Mouse (Mus musculus): ENCODE measurements around the gene E030030I06Rik. TPM values are rescaled to one million over a fixed set of nuclear protein-coding genes. Genes with fewer than 3 reads are reported as not detected.
A peak's percentile ranks its signal among the peaks of the same experiment; 100 is the strongest.
"Not testable (repeated sequence)": the region's sequence is repeated elsewhere in the genome, so short reads cannot be mapped to it uniquely, and the experiment has no call there.

The E030030I06Rik gene
- 18.9 and 20.0 TPM in 2 replicates for polyA plus RNA-seq (2015; fragmentation: Nextera tagmentation; extraction: Ambion mirVana)

GRCm38 (mm10) chr10:22149073-22149690 lies at the start of gene E030030I06Rik:
Gene E030030I06Rik, minus strand, starts transcription at chr10:22149270.
- H3K4me1 ChIP-seq = peaks cover 18% of the 10 kb centered on the region
- peak within 1 kb of the TSS; percentile 95 for H3K4me2 ChIP-seq
- peak within 1 kb of the TSS; percentile 44; the same call in 1 of the 2 replicates for H3K27ac ChIP-seq
- under 1% methylated on average over 37 of the region's 37 CpGs for WGBS
- peak within 1 kb of the TSS; percentile 67 for H3K4me3 ChIP-seq
- H3K9ac ChIP-seq = peak within 1 kb of the TSS; percentile 78
- no peaks in the 10 kb centered on the region for H3K36me3 ChIP-seq
- no peaks in the 10 kb centered on the region for H3K9me3 ChIP-seq
- H3K27me3 ChIP-seq = peaks cover 42% of the 10 kb centered on the region
- ATAC-seq (ENCODE audit: insufficient number of reproducible peaks, insufficient read depth, low FRiP score, low TSS enrichment, low read depth) = 0 out of 2 replicates have a peak, but pooled peaks have one; percentile 9

GRCm38 (mm10) chr10:22191035-22191434 lies 42.0 kb upstream of the E030030I06Rik start:
- H3K27ac ChIP-seq, H3K4me3 ChIP-seq, H3K27me3 ChIP-seq, H3K4me1 ChIP-seq, H3K9me3 ChIP-seq, H3K36me3 ChIP-seq, H3K9ac ChIP-seq: not testable (repeated sequence)
- 10% methylated on average over 10 of the region's 10 CpGs for WGBS
- H3K4me2 ChIP-seq = peak overlapping the region; percentile 37
- ATAC-seq (ENCODE audit: insufficient number of reproducible peaks, insufficient read depth, low FRiP score, low TSS enrichment, low read depth) = 0 out of 2 replicates have a peak, but pooled peaks have one; percentile 53

GRCm38 (mm10) chr10:22176515-22176914 lies 27.4 kb upstream of the E030030I06Rik start:
- ATAC-seq (ENCODE audit: insufficient number of reproducible peaks, insufficient read depth, low FRiP score, low TSS enrichment, low read depth); H3K36me3 ChIP-seq: not testable (repeated sequence)

GRCm38 (mm10) chr10:22174190-22174487 lies 25.1 kb upstream of the E030030I06Rik start:
- not testable (repeated sequence) for ATAC-seq (ENCODE audit: insufficient number of reproducible peaks, insufficient read depth, low FRiP score, low TSS enrichment, low read depth); H3K27ac ChIP-seq; H3K4me3 ChIP-seq; H3K4me2 ChIP-seq; H3K9ac ChIP-seq; H3K27me3 ChIP-seq; H3K4me1 ChIP-seq; H3K9me3 ChIP-seq; H3K36me3 ChIP-seq
- 76% methylated on average over 2 of the region's 2 CpGs for WGBS

More at GRCm38 (mm10) chr10:22176515-22176914, 27.4 kb upstream of the E030030I06Rik start:
- H3K4me3 ChIP-seq, H3K4me1 ChIP-seq, H3K9me3 ChIP-seq, H3K4me2 ChIP-seq, H3K27ac ChIP-seq, H3K27me3 ChIP-seq, H3K9ac ChIP-seq: not testable (repeated sequence)
- WGBS = 80% methylated on average over 2 of the region's 2 CpGs

- peak overlapping the region; percentile 23 for H3K4me3 ChIP-seq
- 0 out of 2 replicates have a peak, but pooled peaks have one; percentile 48 for ATAC-seq (ENCODE audit: insufficient number of reproducible peaks, insufficient read depth, low FRiP score, low TSS enrichment, low read depth)
Measured at GRCm38 (mm10) chr10:22173335-22174189, 24.5 kb upstream of the E030030I06Rik start.

GRCm38 (mm10) chr10:22172431-22173334 lies 23.6 kb upstream of the E030030I06Rik start:
- ATAC-seq (ENCODE audit: insufficient number of reproducible peaks, insufficient read depth, low FRiP score, low TSS enrichment, low read depth); H3K27ac ChIP-seq; H3K27me3 ChIP-seq; H3K9me3 ChIP-seq; H3K36me3 ChIP-seq; H3K9ac ChIP-seq; H3K4me1 ChIP-seq: not testable (repeated sequence)
- Histone ChIP-seq H3K4me3 (peak overlapping the region; percentile 23), H3K4me2 (peak overlapping the region; percentile 46)
- 57% methylated on average over 4 of the region's 5 CpGs for WGBS

More at GRCm38 (mm10) chr10:22173335-22174189, 24.5 kb upstream of the E030030I06Rik start:
- H3K4me2 ChIP-seq = peak overlapping the region; percentile 46
- H3K9me3 ChIP-seq, H3K9ac ChIP-seq, H3K4me1 ChIP-seq, H3K27me3 ChIP-seq, H3K36me3 ChIP-seq, H3K27ac ChIP-seq: not testable (repeated sequence)
- 8% methylated on average over 11 of the region's 17 CpGs for WGBS

- H3K4me2 ChIP-seq; H3K27me3 ChIP-seq; H3K4me1 ChIP-seq; H3K36me3 ChIP-seq; ATAC-seq (ENCODE audit: insufficient number of reproducible peaks, insufficient read depth, low FRiP score, low TSS enrichment, low read depth); H3K4me3 ChIP-seq; H3K9ac ChIP-seq; H3K9me3 ChIP-seq; H3K27ac ChIP-seq: not testable (repeated sequence)
Measured at GRCm38 (mm10) chr10:22169116-22169515, 20.0 kb upstream of the E030030I06Rik start.

GRCm38 (mm10) chr10:22167061-22167460 lies 18.0 kb upstream of the E030030I06Rik start:
- not testable (repeated sequence) for ATAC-seq (ENCODE audit: insufficient number of reproducible peaks, insufficient read depth, low FRiP score, low TSS enrichment, low read depth); H3K27ac ChIP-seq; H3K9ac ChIP-seq; H3K4me1 ChIP-seq; H3K4me2 ChIP-seq; H3K36me3 ChIP-seq; H3K4me3 ChIP-seq; H3K9me3 ChIP-seq
- WGBS = 64% methylated on average over 1 of the region's 1 CpGs
- H3K27me3 ChIP-seq = peaks cover 13% of the 10 kb centered on the region

GRCm38 (mm10) chr10:22166025-22166424 lies 17.0 kb upstream of the E030030I06Rik start:
- not testable (repeated sequence) for H3K4me3 ChIP-seq; H3K36me3 ChIP-seq; H3K9me3 ChIP-seq; H3K9ac ChIP-seq; H3K4me2 ChIP-seq; ATAC-seq (ENCODE audit: insufficient number of reproducible peaks, insufficient read depth, low FRiP score, low TSS enrichment, low read depth); H3K27ac ChIP-seq; H3K4me1 ChIP-seq
- peaks cover 21% of the 10 kb centered on the region for H3K27me3 ChIP-seq
- 70% methylated on average over 2 of the region's 2 CpGs for WGBS

- not testable (repeated sequence) for H3K4me1 ChIP-seq; H3K9ac ChIP-seq; H3K4me3 ChIP-seq; H3K36me3 ChIP-seq; H3K27ac ChIP-seq; H3K4me2 ChIP-seq; H3K9me3 ChIP-seq; ATAC-seq (ENCODE audit: insufficient number of reproducible peaks, insufficient read depth, low FRiP score, low TSS enrichment, low read depth)
- H3K27me3 ChIP-seq = peaks cover 27% of the 10 kb centered on the region
- WGBS = 60% methylated on average over 5 of the region's 5 CpGs
Measured at GRCm38 (mm10) chr10:22165328-22166003, 16.4 kb upstream of the E030030I06Rik start.

Measured in embryonic facial prominence, embryonic 13.5 days (tissue).